Mouse (Mus musculus): ENCODE measurements around the gene Il11ra1.

- TF ChIP-seq CTCF (IDR thresholded peaks at IDR 0.05; ENCODE audit: extremely low read depth, insufficient read length, insufficient replicate concordance, low read depth, low read length) (no peak), POLR2A (IDR thresholded peaks at IDR 0.05; ENCODE audit: low read depth, low read length) (no peak)
Measured at GRCm38 (mm10) chr4:41711705-41712375, 12.1 kb downstream of the Il11ra1 start.
